Mouse (Mus musculus) heart, embryonic 12.5 days (tissue): ENCODE measurements at regions not wholly inside any gene's neighbourhood (a gene's known extent, or its start where the extent isn't known, plus 50 kb on each side); places are given as distances from the start of the nearest gene placed in this dataset.

Source experiments
- ATAC-seq: fragments of 200-750 bp; cut with Nextera tagmentation; 2 replicates; pipeline ENCODE4 v1.8.0; 2017; ENCODE audit warnings: moderate TSS enrichment, moderate library complexity; ENCODE audit not compliant: insufficient number of reproducible peaks, low FRiP score
- H3K27ac ChIP-seq: fragments of 300-500 bp; sonication (generic); 2 replicates; pipeline ENCODE4 v1.5.1; 2016; ENCODE audit warnings: mild to moderate bottlenecking, moderate library complexity; ENCODE audit not compliant: poor library complexity, severe bottlenecking
- H3K27me3 ChIP-seq: fragments of 300-500 bp; sonication (generic); replicated peaks from 2 replicates; pipeline ENCODE4 v1.6.1; 2016; ENCODE audit warnings: mild to moderate bottlenecking, moderate library complexity
- H3K36me3 ChIP-seq: fragments of 300-500 bp; sonication (generic); 2 replicates; pipeline ENCODE4 v1.6.1; 2016; ENCODE audit warnings: mild to moderate bottlenecking, moderate library complexity
- H3K4me1 ChIP-seq: fragments of 300-500 bp; sonication (generic); replicated peaks from 2 replicates; pipeline ENCODE4 v1.6.1; 2016; ENCODE audit warnings: mild to moderate bottlenecking
- H3K4me2 ChIP-seq: fragments of 300-500 bp; sonication (generic); 2 replicates; pipeline ENCODE4 v1.6.1; 2016; ENCODE audit warnings: mild to moderate bottlenecking, moderate library complexity
- H3K4me3 ChIP-seq: fragments of 300-500 bp; sonication (generic); 2 replicates; pipeline ENCODE4 v1.5.1; 2016; ENCODE audit warnings: mild to moderate bottlenecking
- H3K9ac ChIP-seq: fragments of 300-500 bp; sonication (generic); 2 replicates; pipeline ENCODE4 v1.6.1; 2016; ENCODE audit warnings: mild to moderate bottlenecking, moderate library complexity
- H3K9me3 ChIP-seq: fragments of 300-500 bp; sonication (generic); replicated peaks from 2 replicates; pipeline ENCODE4 v1.6.1; 2016; ENCODE audit warnings: mild to moderate bottlenecking, moderate library complexity
- WGBS: fragments of 180-500 bp; shearing (Covaris S2); methylation state at CpG from one replicate; pipeline ENCODE4 v1.1.7; 2016; 5-methylcytosine and 5-hydroxymethylcytosine counted together

DNA sequence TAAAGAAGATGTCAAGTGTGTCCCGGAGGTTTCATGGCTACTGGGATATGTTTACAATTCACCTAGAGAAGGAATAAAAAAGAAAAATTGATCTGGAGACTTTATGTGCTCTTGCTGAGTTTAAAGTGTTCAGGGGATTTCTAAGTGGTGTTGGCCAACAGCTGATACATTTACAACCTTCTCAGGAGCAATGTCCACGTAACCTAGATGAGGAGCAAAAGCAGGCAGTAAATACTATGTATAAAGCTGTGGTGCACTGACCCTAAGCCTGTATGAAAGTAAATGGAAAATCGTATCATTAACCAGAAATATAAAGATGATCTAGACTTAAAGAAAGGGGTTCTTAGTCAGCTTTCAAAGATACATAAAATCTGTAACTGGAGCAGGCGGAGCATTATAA is 124.3 kb upstream of the Cblb start:
- WGBS = 83% methylated on average over 4 of the region's 4 CpGs

DNA sequence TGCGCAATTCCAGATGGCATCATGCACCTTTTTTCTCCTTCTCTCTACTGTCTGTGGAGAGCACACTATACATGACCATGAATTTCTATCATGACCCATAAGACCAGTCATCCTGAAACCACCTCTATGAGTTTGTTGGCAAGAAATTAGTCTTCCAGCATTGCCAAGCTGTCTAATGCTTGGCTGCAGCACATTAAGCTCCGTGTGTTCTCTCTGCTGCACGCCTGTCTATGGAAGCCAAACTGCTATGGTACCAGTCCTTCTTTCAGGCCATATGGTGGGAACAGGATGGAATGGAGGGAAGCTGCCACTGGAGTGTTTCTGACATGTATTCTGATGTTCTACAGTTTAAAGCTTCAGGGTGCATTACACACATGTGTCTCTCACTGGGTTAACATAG is 121.0 kb upstream of the Cblb start:
- no peak for ATAC-seq
- Histone ChIP-seq H3K27ac (no peak overlapping the region), H3K36me3 (no peaks in the 10 kb centered on the region), H3K9me3 (no peaks in the 10 kb centered on the region), H3K27me3 (no peaks in the 10 kb centered on the region), H3K9ac (no peak overlapping the region), H3K4me2 (no peak overlapping the region), H3K4me3 (no peak overlapping the region), H3K4me1 (no peaks in the 10 kb centered on the region)
- WGBS = 83% methylated on average over 3 of the region's 3 CpGs

More for the DNA sequence above, 124.3 kb upstream of the Cblb start:
- Histone ChIP-seq H3K9me3 (no peaks in the 10 kb centered on the region), H3K4me3 (no peak overlapping the region), H3K27me3 (no peaks in the 10 kb centered on the region), H3K4me1 (no peaks in the 10 kb centered on the region), H3K36me3 (no peaks in the 10 kb centered on the region), H3K27ac (no peak overlapping the region), H3K9ac (no peak overlapping the region), H3K4me2 (no peak overlapping the region)
- no peak for ATAC-seq

- no peak overlapping the region for H3K9ac ChIP-seq
- WGBS = 70% methylated on average over 6 of the region's 6 CpGs
- H3K9me3 ChIP-seq = no peaks in the 10 kb centered on the region
- H3K4me1 ChIP-seq = no peaks in the 10 kb centered on the region; the same call in none of the 2 replicates
- ATAC-seq = no peak
- H3K4me3 ChIP-seq = no peak overlapping the region
- no peaks in the 10 kb centered on the region for H3K27me3 ChIP-seq
- H3K27ac ChIP-seq = no peak overlapping the region
- no peak overlapping the region for H3K4me2 ChIP-seq
- no peaks in the 10 kb centered on the region for H3K36me3 ChIP-seq
Observed at GRCm38 (mm10) chr16:51911109-51911765, 119.8 kb upstream of the Cblb start.

DNA sequence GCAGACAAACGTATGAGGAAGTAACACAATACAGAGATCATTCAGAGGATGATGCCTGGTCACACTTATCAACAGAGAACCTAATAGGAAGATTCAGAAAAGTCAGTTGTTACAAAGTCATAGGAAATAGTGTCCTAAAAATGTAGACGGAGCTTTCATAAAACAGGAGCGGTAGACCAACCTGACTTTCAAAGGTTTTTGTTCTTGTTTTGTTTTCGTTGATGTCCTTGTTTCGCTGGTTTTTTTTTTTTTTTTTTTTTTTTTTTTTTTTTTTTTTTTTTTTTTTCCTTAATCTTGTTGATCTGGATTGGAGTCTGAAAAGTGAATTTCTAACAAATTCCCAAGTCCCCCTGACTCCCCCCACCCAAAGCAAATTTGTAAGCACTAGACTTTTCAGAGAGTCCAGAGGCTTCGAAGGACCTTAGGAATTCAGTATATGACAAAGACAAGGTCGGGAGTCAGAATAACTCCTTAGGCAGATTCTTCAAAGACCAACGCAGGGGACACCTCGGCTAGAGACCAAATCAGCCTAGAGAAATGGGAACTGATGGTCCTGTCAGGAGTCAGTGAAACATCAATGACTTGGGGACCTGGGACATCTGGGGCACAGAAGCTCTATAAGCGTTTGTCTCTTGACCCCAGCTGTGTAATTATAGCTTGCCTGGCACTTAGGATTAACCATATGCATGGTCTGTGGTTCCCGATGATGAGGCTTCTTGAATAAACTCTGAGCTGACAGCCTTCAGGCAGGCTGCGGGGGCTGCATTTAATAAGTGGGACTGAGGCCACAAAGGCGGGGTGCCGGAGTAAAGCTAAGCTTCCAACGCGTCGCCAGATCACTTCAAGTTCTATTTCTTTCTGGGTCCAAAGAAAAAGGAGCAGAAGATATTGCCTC is 115.7 kb upstream of the Cblb start:
- 70% methylated on average over 17 of the region's 17 CpGs for WGBS
- Histone ChIP-seq H3K4me3 (no peak overlapping the region), H3K9me3 (no peaks in the 10 kb centered on the region), H3K4me1 (no peaks in the 10 kb centered on the region; the same call in none of the 2 replicates), H3K27ac (no peak overlapping the region), H3K27me3 (no peaks in the 10 kb centered on the region), H3K36me3 (no peaks in the 10 kb centered on the region), H3K9ac (no peak overlapping the region), H3K4me2 (no peak overlapping the region)
- no peak for ATAC-seq

GRCm38 (mm10) chr16:51915929-51916308 is 115.1 kb upstream of the Cblb start:
- no peak overlapping the region for H3K4me2 ChIP-seq
- 74% methylated on average over 13 of the region's 13 CpGs for WGBS

GRCm38 (mm10) chr16:51916337-51916736 is 114.7 kb upstream of the Cblb start:
- WGBS = 30% methylated on average over 5 of the region's 5 CpGs
- 0 out of 2 replicates have a peak overlapping the region, but pooled peaks have one; percentile 23 for H3K4me2 ChIP-seq
- ATAC-seq = no peak

More at GRCm38 (mm10) chr16:51915929-51916308, 115.1 kb upstream of the Cblb start:
- Histone ChIP-seq H3K36me3 (no peaks in the 10 kb centered on the region), H3K27ac (no peak overlapping the region), H3K9me3 (no peaks in the 10 kb centered on the region), H3K4me1 (no peaks in the 10 kb centered on the region; the same call in none of the 2 replicates), H3K4me3 (no peak overlapping the region), H3K9ac (no peak overlapping the region), H3K27me3 (no peaks in the 10 kb centered on the region)
- no peak for ATAC-seq

GRCm38 (mm10) chr16:51916820-51917219 is 114.2 kb upstream of the Cblb start:
- ATAC-seq = no peak
- no peak overlapping the region for H3K27ac ChIP-seq
- H3K4me3 ChIP-seq = no peak overlapping the region
- no peak overlapping the region for H3K4me2 ChIP-seq
- H3K9me3 ChIP-seq = no peaks in the 10 kb centered on the region
- no peaks in the 10 kb centered on the region for H3K36me3 ChIP-seq
- no peaks in the 10 kb centered on the region; the same call in none of the 2 replicates for H3K4me1 ChIP-seq
- H3K27me3 ChIP-seq = no peaks in the 10 kb centered on the region
- WGBS = 32% methylated on average over 3 of the region's 3 CpGs
- H3K9ac ChIP-seq = no peak overlapping the region

More at GRCm38 (mm10) chr16:51916337-51916736, 114.7 kb upstream of the Cblb start:
- H3K9ac ChIP-seq = no peak overlapping the region
- no peaks in the 10 kb centered on the region for H3K27me3 ChIP-seq
- no peaks in the 10 kb centered on the region for H3K9me3 ChIP-seq
- no peak overlapping the region for H3K27ac ChIP-seq
- no peaks in the 10 kb centered on the region; the same call in none of the 2 replicates for H3K4me1 ChIP-seq
- H3K36me3 ChIP-seq = no peaks in the 10 kb centered on the region
- H3K4me3 ChIP-seq = no peak overlapping the region

- Histone ChIP-seq H3K27ac (no peak overlapping the region), H3K4me1 (no peaks in the 10 kb centered on the region; the same call in none of the 2 replicates), H3K36me3 (no peaks in the 10 kb centered on the region), H3K4me3 (no peak overlapping the region), H3K9me3 (no peaks in the 10 kb centered on the region), H3K9ac (no peak overlapping the region), H3K27me3 (no peaks in the 10 kb centered on the region), H3K4me2 (no peak overlapping the region)
- ATAC-seq = no peak
- 16% methylated on average over 2 of the region's 2 CpGs for WGBS
Observed at GRCm38 (mm10) chr16:51917540-51917939, 113.5 kb upstream of the Cblb start.

GRCm38 (mm10) chr16:51921025-51921424 is 110.0 kb upstream of the Cblb start:
- no peaks in the 10 kb centered on the region for H3K27me3 ChIP-seq
- H3K4me2 ChIP-seq = no peak overlapping the region
- WGBS = 66% methylated on average over 4 of the region's 4 CpGs
- no peaks in the 10 kb centered on the region for H3K36me3 ChIP-seq
- H3K4me1 ChIP-seq = no peaks in the 10 kb centered on the region; the same call in none of the 2 replicates
- H3K9ac ChIP-seq = no peak overlapping the region
- no peak for ATAC-seq
- H3K9me3 ChIP-seq = no peaks in the 10 kb centered on the region
- H3K4me3 ChIP-seq = no peak overlapping the region
- no peak overlapping the region for H3K27ac ChIP-seq

- Histone ChIP-seq H3K9me3 (no peaks in the 10 kb centered on the region), H3K4me3 (no peak overlapping the region), H3K9ac (no peak overlapping the region), H3K4me2 (no peak overlapping the region), H3K36me3 (no peaks in the 10 kb centered on the region), H3K27me3 (no peaks in the 10 kb centered on the region), H3K4me1 (no peaks in the 10 kb centered on the region), H3K27ac (no peak overlapping the region)
- ATAC-seq = no peak
- 82% methylated on average over 3 of the region's 3 CpGs for WGBS
Observed at GRCm38 (mm10) chr16:51922589-51922988, 108.4 kb upstream of the Cblb start.

DNA sequence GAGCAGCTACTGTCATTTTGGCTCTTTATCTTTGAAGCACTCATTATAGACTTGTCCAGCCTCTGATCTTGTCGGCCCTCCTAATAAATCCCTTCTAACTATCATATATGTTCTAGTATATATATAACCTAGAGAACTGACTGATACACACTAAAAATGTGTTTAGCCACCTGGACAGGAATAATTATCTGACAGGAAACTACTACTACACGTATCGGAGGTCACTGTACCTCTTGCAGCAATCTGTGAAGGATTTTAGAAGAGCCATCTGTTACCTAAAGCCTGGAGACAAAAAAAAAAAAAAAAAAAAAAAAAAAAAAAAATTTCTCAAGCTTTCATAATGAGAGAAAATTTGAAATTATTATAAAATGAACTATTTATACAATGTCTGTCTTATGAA is 105.4 kb upstream of the Cblb start:
- no peak overlapping the region for H3K4me3 ChIP-seq
- no peak overlapping the region for H3K4me2 ChIP-seq
- no peak overlapping the region for H3K27ac ChIP-seq
- no peak for ATAC-seq
- no peaks in the 10 kb centered on the region for H3K9me3 ChIP-seq
- no peaks in the 10 kb centered on the region for H3K27me3 ChIP-seq
- no peaks in the 10 kb centered on the region for H3K36me3 ChIP-seq
- no peaks in the 10 kb centered on the region for H3K4me1 ChIP-seq
- H3K9ac ChIP-seq = no peak overlapping the region
- 78% methylated on average over 3 of the region's 3 CpGs for WGBS
